Comparison of ENCODE assay signal across 8 mouse cellular contexts in genomic region chr4:126259063-126259462, GRCm38 (mm10). TPM values are rescaled to one million over a fixed set of nuclear protein-coding genes. Genes with fewer than 3 reads are reported as not detected.
DNase-seq lines count a peak whose midpoint lies in the region; ATAC-seq and TF ChIP-seq lines count a peak whose summit lies in the region.

No protein-coding gene starts in this region.

- peak overlapping the region; percentile 46; the same call in 1 of the 2 replicates for H3K4me2 ChIP-seq in kidney, embryonic 16.5 days (replicated peaks; ENCODE audit: low read depth, low read length)
- H3K4me2 ChIP-seq in heart, embryonic 16.5 days (ENCODE audit: low read depth, low read length): peak overlapping the region; percentile 58
- peak overlapping the region; percentile 52 for H3K4me2 ChIP-seq in lung, embryonic 14.5 days

- H3K9ac ChIP-seq in kidney, embryonic 16.5 days (replicated peaks; ENCODE audit: low read length): peak overlapping the region; percentile 6; the same call in 1 of the 2 replicates
- H3K9ac ChIP-seq in heart, embryonic 16.5 days (ENCODE audit: low read length): peak overlapping the region; percentile 60; the same call in 1 of the 2 replicates
- peak overlapping the region; percentile 13; the same call in 1 of the 2 replicates for H3K9ac ChIP-seq in lung, embryonic 14.5 days

- no peak for ATAC-seq in kidney, embryonic 16.5 days (ENCODE audit: low FRiP score, low TSS enrichment)
- ATAC-seq in heart, embryonic 16.5 days (replicated peaks; ENCODE audit: extremely low read depth, insufficient read depth, low FRiP score): no peak
- no peak for ATAC-seq in lung, embryonic 14.5 days (ENCODE audit: insufficient read depth)

- no peak for TF ChIP-seq CTCF in lung, embryonic 14.5 days (IDR thresholded peaks at IDR 0.05; ENCODE audit: low read depth)

- no peaks in the 10 kb centered on the region for H3K27me3 ChIP-seq in kidney, embryonic 16.5 days (ENCODE audit: insufficient read depth, low read length)
- H3K27me3 ChIP-seq in heart, embryonic 16.5 days (ENCODE audit: control insufficient read depth, insufficient read depth, low read length): no peaks in the 10 kb centered on the region
- no peaks in the 10 kb centered on the region for H3K27me3 ChIP-seq in lung, embryonic 14.5 days (ENCODE audit: insufficient read depth, low read length)

- no peaks in the 10 kb centered on the region for H3K36me3 ChIP-seq in kidney, embryonic 16.5 days (ENCODE audit: insufficient read depth, low read length)
- H3K36me3 ChIP-seq in heart, embryonic 16.5 days (ENCODE audit: control insufficient read depth, insufficient read depth): no peaks in the 10 kb centered on the region
- H3K36me3 ChIP-seq in lung, embryonic 14.5 days (ENCODE audit: insufficient read depth): no peaks in the 10 kb centered on the region

- DNase-seq in kidney, adult 9 months: no peak
- peak; percentile 65 for DNase-seq in cerebellum, adult 9-10 months
- DNase-seq in lung, embryonic 14.5 days: peak; percentile 64
- no peak for DNase-seq in right cerebral cortex, postnatal 4 days
- DNase-seq in thymus, postnatal 36 days: no peak
- no peak for DNase-seq in right cerebral cortex, postnatal 36 days (ENCODE audit: low spot score in 2 of 2)

- WGBS in kidney, embryonic 16.5 days: 27% methylated on average over 3 of the region's 3 CpGs
- 25% methylated on average over 3 of the region's 3 CpGs for WGBS in heart, embryonic 16.5 days
- 25% methylated on average over 3 of the region's 3 CpGs for WGBS in lung, embryonic 14.5 days

- H3K4me1 ChIP-seq in kidney, embryonic 16.5 days (ENCODE audit: insufficient read depth, low read length): peaks cover 64% of the 10 kb centered on the region
- H3K4me1 ChIP-seq in heart, embryonic 16.5 days (ENCODE audit: control insufficient read depth, insufficient read depth, low read length): peaks cover 61% of the 10 kb centered on the region
- peaks cover 30% of the 10 kb centered on the region for H3K4me1 ChIP-seq in lung, embryonic 14.5 days (ENCODE audit: insufficient read depth)

- H3K27ac ChIP-seq in kidney, embryonic 16.5 days (ENCODE audit: low read length): peak overlapping the region; percentile 96
- H3K27ac ChIP-seq in heart, embryonic 16.5 days (ENCODE audit: low read length): peak overlapping the region; percentile 95
- H3K27ac ChIP-seq in lung, embryonic 14.5 days (ENCODE audit: low read depth): peak overlapping the region; percentile 97

- no peaks in the 10 kb centered on the region for H3K9me3 ChIP-seq in kidney, embryonic 16.5 days (ENCODE audit: low read length)
- H3K9me3 ChIP-seq in heart, embryonic 16.5 days (replicated peaks; ENCODE audit: control insufficient read depth, low read length): no peaks in the 10 kb centered on the region
- H3K9me3 ChIP-seq in lung, embryonic 14.5 days (ENCODE audit: low read depth, low read length): no peaks in the 10 kb centered on the region

- H3K4me3 ChIP-seq in kidney, embryonic 16.5 days (ENCODE audit: low read length): no peak overlapping the region
- H3K4me3 ChIP-seq in heart, embryonic 16.5 days (ENCODE audit: low read length): no peak overlapping the region
- H3K4me3 ChIP-seq in lung, embryonic 14.5 days (ENCODE audit: low read depth, low read length): 0 out of 2 replicates have a peak overlapping the region, but pooled peaks have one; percentile 1

RNA-seq across cellular contexts. Expression of gene Map7d1, which starts 2.9 kb away (rescaled TPM):
- 31.5 and 32.2 TPM in 2 replicates for polyA plus RNA-seq in kidney, embryonic 16.5 days (2015; fragmentation: Nextera tagmentation; extraction: Ambion mirVana)
- 34.7 and 36.1 TPM in 2 replicates for polyA plus RNA-seq in heart, embryonic 16.5 days (2015; fragmentation: Nextera tagmentation; extraction: Ambion mirVana)
- 50.7 and 61.1 TPM in 2 replicates for polyA plus RNA-seq in lung, embryonic 14.5 days (2014; fragmentation: Nextera tagmentation; extraction: Ambion mirVana)

RNA-seq across cellular contexts. Expression of gene Trappc3, which starts 3.1 kb away (rescaled TPM):
- polyA plus RNA-seq in kidney, embryonic 16.5 days (2015; fragmentation: Nextera tagmentation; extraction: Ambion mirVana): 113 and 120 TPM in 2 replicates
- 78.1 and 81.3 TPM in 2 replicates for polyA plus RNA-seq in heart, embryonic 16.5 days (2015; fragmentation: Nextera tagmentation; extraction: Ambion mirVana)
- polyA plus RNA-seq in lung, embryonic 14.5 days (2014; fragmentation: Nextera tagmentation; extraction: Ambion mirVana): 26.7 and 28.9 TPM in 2 replicates

RNA-seq across cellular contexts. Expression of gene Col8a2, which starts 27.5 kb away (rescaled TPM):
- 11.1 and 11.4 TPM in 2 replicates for polyA plus RNA-seq in kidney, embryonic 16.5 days (2015; fragmentation: Nextera tagmentation; extraction: Ambion mirVana)
- 4.5 and 5.0 TPM in 2 replicates for polyA plus RNA-seq in heart, embryonic 16.5 days (2015; fragmentation: Nextera tagmentation; extraction: Ambion mirVana)
- polyA plus RNA-seq in lung, embryonic 14.5 days (2014; fragmentation: Nextera tagmentation; extraction: Ambion mirVana): 4.0 and 5.2 TPM in 2 replicates

RNA-seq across cellular contexts. Expression of gene Thrap3, which starts 56.5 kb away (rescaled TPM):
- polyA plus RNA-seq in kidney, embryonic 16.5 days (2015; fragmentation: Nextera tagmentation; extraction: Ambion mirVana): 210 and 218 TPM in 2 replicates
- polyA plus RNA-seq in heart, embryonic 16.5 days (2015; fragmentation: Nextera tagmentation; extraction: Ambion mirVana): 137 and 143 TPM in 2 replicates
- polyA plus RNA-seq in lung, embryonic 14.5 days (2014; fragmentation: Nextera tagmentation; extraction: Ambion mirVana): 262 and 268 TPM in 2 replicates

Comparison
In these comparisons a context has a peak if more than half of its experiments do, and no peak if none do; other contexts are left out.
1. H3K9ac ChIP-seq: peak in every context shown above with its lines; median percentile 60 in heart, embryonic 16.5 days; 13 in lung, embryonic 14.5 days; 6 in kidney, embryonic 16.5 days.
2. DNase-seq: peak in cerebellum, adult 9-10 months (single experiment) and lung, embryonic 14.5 days (single experiment); none in kidney, adult 9 months (single experiment), right cerebral cortex, postnatal 4 days (single experiment), thymus, postnatal 36 days (0 of 2) and right cerebral cortex, postnatal 36 days (0 of 2).
3. Peak in every context shown above with its lines, with median percentiles within 50 percentile points of each other: H3K27ac ChIP-seq and H3K4me2 ChIP-seq.